9 mouse cellular contexts compared by ENCODE assay signal in the genomic region with DNA sequence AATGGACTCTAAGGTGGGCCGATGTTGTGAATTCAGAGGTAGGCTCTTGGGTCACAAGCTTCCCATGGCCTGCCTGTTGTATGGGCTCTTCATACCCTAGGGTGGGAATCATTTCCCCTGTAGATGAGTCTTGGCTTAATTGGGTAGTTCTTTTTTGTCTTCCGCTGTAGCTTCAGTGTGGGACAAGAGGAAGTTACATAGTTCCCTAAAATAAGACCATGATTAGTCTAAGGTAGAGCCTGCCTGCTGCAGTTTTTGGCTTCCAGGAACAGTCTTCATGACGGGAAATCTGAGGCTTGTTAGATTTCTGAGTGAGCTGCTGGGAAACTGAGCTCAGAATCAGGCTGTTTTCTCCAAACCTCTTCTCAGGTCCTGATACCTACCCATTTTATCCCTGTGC. TPM values are rescaled to one million over a fixed set of nuclear protein-coding genes. Genes with fewer than 3 reads are reported as not detected.
A peak's percentile ranks its signal among the peaks of the same experiment; 100 is the strongest.
DNase-seq lines count a peak whose midpoint lies in the region; ATAC-seq lines count a peak whose summit lies in the region.
"Had no signal": no experiment of that assay in that cellular context is flagged by ENCODE, and none has a peak within 500 bp of the region (broad histone marks: within the 10 kb centered on the region; RNA-seq: fewer than 3 reads in every experiment).

No protein-coding gene starts in this region.

- no peak for DNase-seq in forebrain, embryonic 14.5 days (ENCODE audit: low spot score)
- no peak for DNase-seq in limb, embryonic 10.5 days (ENCODE audit: low spot score)
- no peak for DNase-seq in embryonic facial prominence, embryonic 10.5 days (ENCODE audit: low spot score)
- no peak for DNase-seq in layer of hippocampus, adult 9-10 months (ENCODE audit: low spot score)
- no peak for DNase-seq in frontal cortex, postnatal 10 days (ENCODE audit: low spot score in 2 of 2)
- DNase-seq: kidney, adult 11 months had no signal

- ATAC-seq in forebrain, embryonic 13.5 days = no peak
- no peak for ATAC-seq in forebrain, embryonic 14.5 days
- ATAC-seq in limb, embryonic 12.5 days (ENCODE audit: insufficient number of reproducible peaks, insufficient read depth, low FRiP score, low TSS enrichment, low read depth) = no peak
- peak; percentile 40 for ATAC-seq in megakaryocyte, adult 5-6 weeks (ENCODE audit: poor library complexity, severe bottlenecking)

- peak overlapping the region; percentile 4; the same call in 1 of the 2 replicates for H3K4me3 ChIP-seq in forebrain, embryonic 13.5 days
- no peak overlapping the region for H3K4me3 ChIP-seq in forebrain, embryonic 14.5 days (ENCODE audit: low read depth, low read length)
- no peak overlapping the region; the same call in 1 of the 2 replicates for H3K4me3 ChIP-seq in limb, embryonic 12.5 days (replicated peaks)
- no peak overlapping the region for H3K4me3 ChIP-seq in limb, embryonic 10.5 days
- peak overlapping the region; percentile 83; the same call in 1 of the 2 replicates for H3K4me3 ChIP-seq in embryonic facial prominence, embryonic 10.5 days

- H3K4me1 ChIP-seq in forebrain, embryonic 13.5 days = peaks cover 27% of the 10 kb centered on the region
- H3K4me1 ChIP-seq in forebrain, embryonic 14.5 days (ENCODE audit: control insufficient read depth, insufficient read depth, low read length) = peaks cover 12% of the 10 kb centered on the region; the same call in 1 of the 2 replicates
- H3K4me1 ChIP-seq in limb, embryonic 12.5 days (replicated peaks) = peaks cover 7% of the 10 kb centered on the region
- H3K4me1 ChIP-seq in limb, embryonic 10.5 days = peaks cover 17% of the 10 kb centered on the region
- peaks cover 25% of the 10 kb centered on the region for H3K4me1 ChIP-seq in embryonic facial prominence, embryonic 10.5 days

- no peak overlapping the region for H3K27ac ChIP-seq in forebrain, embryonic 13.5 days
- H3K27ac ChIP-seq in forebrain, embryonic 14.5 days (ENCODE audit: low read depth, low read length) = no peak overlapping the region
- H3K27ac ChIP-seq in limb, embryonic 12.5 days = no peak overlapping the region
- no peak overlapping the region for H3K27ac ChIP-seq in limb, embryonic 10.5 days
- H3K27ac ChIP-seq in embryonic facial prominence, embryonic 10.5 days (replicated peaks) = no peak overlapping the region

- H3K9me3 ChIP-seq in forebrain, embryonic 13.5 days (replicated peaks) = no peaks in the 10 kb centered on the region
- no peaks in the 10 kb centered on the region for H3K9me3 ChIP-seq in forebrain, embryonic 14.5 days (replicated peaks; ENCODE audit: control insufficient read depth, low read length)
- H3K9me3 ChIP-seq in limb, embryonic 12.5 days = no peaks in the 10 kb centered on the region
- no peaks in the 10 kb centered on the region for H3K9me3 ChIP-seq in limb, embryonic 10.5 days (replicated peaks)
- no peaks in the 10 kb centered on the region for H3K9me3 ChIP-seq in embryonic facial prominence, embryonic 10.5 days

- H3K27me3 ChIP-seq in forebrain, embryonic 13.5 days = no peaks in the 10 kb centered on the region
- H3K27me3 ChIP-seq in forebrain, embryonic 14.5 days (replicated peaks; ENCODE audit: control insufficient read depth, insufficient read depth, low read length) = no peaks in the 10 kb centered on the region
- no peaks in the 10 kb centered on the region; the same call in 1 of the 2 replicates for H3K27me3 ChIP-seq in limb, embryonic 12.5 days
- no peaks in the 10 kb centered on the region for H3K27me3 ChIP-seq in limb, embryonic 10.5 days (ENCODE audit: low read depth, poor library complexity, severe bottlenecking)
- no peaks in the 10 kb centered on the region for H3K27me3 ChIP-seq in embryonic facial prominence, embryonic 10.5 days (replicated peaks; ENCODE audit: low read depth, poor library complexity, severe bottlenecking)

- peak overlapping the region; percentile 98; the same call in 1 of the 2 replicates for H3K4me2 ChIP-seq in forebrain, embryonic 13.5 days
- no peak overlapping the region for H3K4me2 ChIP-seq in forebrain, embryonic 14.5 days (ENCODE audit: low read length)
- peak overlapping the region; percentile 95; the same call in 1 of the 2 replicates for H3K4me2 ChIP-seq in limb, embryonic 12.5 days

- 90% methylated on average over 3 of the region's 3 CpGs for WGBS in forebrain, embryonic 13.5 days
- 92% methylated on average over 3 of the region's 3 CpGs for WGBS in forebrain, embryonic 14.5 days
- WGBS in limb, embryonic 12.5 days = 92% methylated on average over 3 of the region's 3 CpGs
- 93% methylated on average over 3 of the region's 3 CpGs for WGBS in limb, embryonic 10.5 days
- 92% methylated on average over 3 of the region's 3 CpGs for WGBS in embryonic facial prominence, embryonic 10.5 days

- no peak overlapping the region; the same call in 1 of the 2 replicates for H3K9ac ChIP-seq in forebrain, embryonic 13.5 days
- H3K9ac ChIP-seq in forebrain, embryonic 14.5 days (ENCODE audit: low read length) = no peak overlapping the region
- no peak overlapping the region for H3K9ac ChIP-seq in limb, embryonic 12.5 days (replicated peaks)

- H3K36me3 ChIP-seq in forebrain, embryonic 13.5 days (ENCODE audit: poor library complexity, severe bottlenecking) = peaks cover 54% of the 10 kb centered on the region
- H3K36me3 ChIP-seq in forebrain, embryonic 14.5 days (ENCODE audit: control insufficient read depth, insufficient read depth, low read length) = peaks cover 53% of the 10 kb centered on the region
- peaks cover 55% of the 10 kb centered on the region for H3K36me3 ChIP-seq in limb, embryonic 12.5 days
- peaks cover 55% of the 10 kb centered on the region for H3K36me3 ChIP-seq in limb, embryonic 10.5 days
- H3K36me3 ChIP-seq in embryonic facial prominence, embryonic 10.5 days (replicated peaks) = peaks cover 56% of the 10 kb centered on the region

RNA-seq across cellular contexts. Expression of gene B4galt3, which starts 2.0 kb away (rescaled TPM):
- polyA plus RNA-seq in forebrain, embryonic 13.5 days (2015; fragmentation: Nextera tagmentation; extraction: Ambion mirVana) = 89.0 and 95.3 TPM in 2 replicates
- 74.9 and 94.2 TPM in 2 replicates for polyA plus RNA-seq in forebrain, embryonic 14.5 days (2014; fragmentation: Nextera tagmentation; extraction: Ambion mirVana)
- 82.1 and 84.8 TPM in 2 replicates for polyA plus RNA-seq in limb, embryonic 12.5 days (2016; fragmentation: Nextera tagmentation; extraction: Ambion mirVana)
- 69.0 and 75.1 TPM in 2 replicates for polyA plus RNA-seq in limb, embryonic 10.5 days (2016; fragmentation: Nextera tagmentation; extraction: Ambion mirVana)
- 68.7 and 70.8 TPM in 2 replicates for polyA plus RNA-seq in embryonic facial prominence, embryonic 10.5 days (2016; fragmentation: Nextera tagmentation; extraction: Ambion mirVana)
- 17.8 and 20.4 TPM in 2 replicates for total RNA-seq in megakaryocyte, adult 5-6 weeks (2015)
- total RNA-seq in megakaryocyte, adult 5-6 weeks (2017) = 28.5 and 33.5 TPM in 2 replicates

RNA-seq across cellular contexts. Expression of gene Ppox, which starts 8.9 kb away (rescaled TPM):
- polyA plus RNA-seq in forebrain, embryonic 13.5 days (2015; fragmentation: Nextera tagmentation; extraction: Ambion mirVana) = 50.3 and 51.0 TPM in 2 replicates
- polyA plus RNA-seq in forebrain, embryonic 14.5 days (2014; fragmentation: Nextera tagmentation; extraction: Ambion mirVana) = 41.4 and 46.0 TPM in 2 replicates
- polyA plus RNA-seq in limb, embryonic 12.5 days (2016; fragmentation: Nextera tagmentation; extraction: Ambion mirVana) = 71.9 and 75.9 TPM in 2 replicates
- polyA plus RNA-seq in limb, embryonic 10.5 days (2016; fragmentation: Nextera tagmentation; extraction: Ambion mirVana) = 48.4 and 62.3 TPM in 2 replicates
- polyA plus RNA-seq in embryonic facial prominence, embryonic 10.5 days (2016; fragmentation: Nextera tagmentation; extraction: Ambion mirVana) = 52.0 and 57.5 TPM in 2 replicates
- total RNA-seq in megakaryocyte, adult 5-6 weeks (2015) = 26.5 and 27.4 TPM in 2 replicates
- total RNA-seq in megakaryocyte, adult 5-6 weeks (2017) = 14.5 and 18.0 TPM in 2 replicates

RNA-seq across cellular contexts. Expression of gene Usp21, which starts 15.7 kb away (rescaled TPM):
- polyA plus RNA-seq in forebrain, embryonic 13.5 days (2015; fragmentation: Nextera tagmentation; extraction: Ambion mirVana) = 122 and 125 TPM in 2 replicates
- 89.9 and 104 TPM in 2 replicates for polyA plus RNA-seq in forebrain, embryonic 14.5 days (2014; fragmentation: Nextera tagmentation; extraction: Ambion mirVana)
- polyA plus RNA-seq in limb, embryonic 12.5 days (2016; fragmentation: Nextera tagmentation; extraction: Ambion mirVana) = 132 and 134 TPM in 2 replicates
- polyA plus RNA-seq in limb, embryonic 10.5 days (2016; fragmentation: Nextera tagmentation; extraction: Ambion mirVana) = 107 and 125 TPM in 2 replicates
- polyA plus RNA-seq in embryonic facial prominence, embryonic 10.5 days (2016; fragmentation: Nextera tagmentation; extraction: Ambion mirVana) = 106 and 107 TPM in 2 replicates
- total RNA-seq in megakaryocyte, adult 5-6 weeks (2015) = 41.1 and 41.9 TPM in 2 replicates
- total RNA-seq in megakaryocyte, adult 5-6 weeks (2017) = 20.2 and 28.9 TPM in 2 replicates

RNA-seq across cellular contexts. Expression of gene Ndufs2, which starts 20.9 kb away (rescaled TPM):
- 216 and 221 TPM in 2 replicates for polyA plus RNA-seq in forebrain, embryonic 13.5 days (2015; fragmentation: Nextera tagmentation; extraction: Ambion mirVana)
- polyA plus RNA-seq in forebrain, embryonic 14.5 days (2014; fragmentation: Nextera tagmentation; extraction: Ambion mirVana) = 244 and 260 TPM in 2 replicates
- 251 and 257 TPM in 2 replicates for polyA plus RNA-seq in limb, embryonic 12.5 days (2016; fragmentation: Nextera tagmentation; extraction: Ambion mirVana)
- polyA plus RNA-seq in limb, embryonic 10.5 days (2016; fragmentation: Nextera tagmentation; extraction: Ambion mirVana) = 308 and 312 TPM in 2 replicates
- polyA plus RNA-seq in embryonic facial prominence, embryonic 10.5 days (2016; fragmentation: Nextera tagmentation; extraction: Ambion mirVana) = 269 and 279 TPM in 2 replicates
- 235 and 245 TPM in 2 replicates for total RNA-seq in megakaryocyte, adult 5-6 weeks (2015)
- 276 and 306 TPM in 2 replicates for total RNA-seq in megakaryocyte, adult 5-6 weeks (2017)

RNA-seq across cellular contexts. Expression of gene Adamts4, which starts 21.9 kb away (rescaled TPM):
- polyA plus RNA-seq in forebrain, embryonic 13.5 days (2015; fragmentation: Nextera tagmentation; extraction: Ambion mirVana) = 6.9 and 7.3 TPM in 2 replicates
- polyA plus RNA-seq in forebrain, embryonic 14.5 days (2014; fragmentation: Nextera tagmentation; extraction: Ambion mirVana) = 2.5 and 3.9 TPM in 2 replicates
- polyA plus RNA-seq in limb, embryonic 12.5 days (2016; fragmentation: Nextera tagmentation; extraction: Ambion mirVana) = 10.5 and 11.0 TPM in 2 replicates
- 7.3 and 10.5 TPM in 2 replicates for polyA plus RNA-seq in limb, embryonic 10.5 days (2016; fragmentation: Nextera tagmentation; extraction: Ambion mirVana)
- polyA plus RNA-seq in embryonic facial prominence, embryonic 10.5 days (2016; fragmentation: Nextera tagmentation; extraction: Ambion mirVana) = 11.8 and 12.7 TPM in 2 replicates
- total RNA-seq in megakaryocyte, adult 5-6 weeks (2015) = not detected in 2 replicates
- total RNA-seq in megakaryocyte, adult 5-6 weeks (2017) = 0.12 TPM in 1 of 2 replicates, not detected in the other

Comparison
In these comparisons a context has a peak if more than half of its experiments do, and no peak if none do; other contexts are left out.
1. H3K4me3 ChIP-seq: peak in forebrain, embryonic 13.5 days (single experiment) and embryonic facial prominence, embryonic 10.5 days (single experiment); none in forebrain, embryonic 14.5 days (single experiment), limb, embryonic 12.5 days (single experiment) and limb, embryonic 10.5 days (single experiment).